Mouse (Mus musculus) granulocyte monocyte progenitor cell, adult 5-6 weeks (primary cell): ENCODE results near the gene Bicral. TPM values are rescaled to one million over a fixed set of nuclear protein-coding genes. Genes with fewer than 3 reads are reported as not detected.

ENCODE experiments used
- ATAC-seq: replicated peaks from 2 replicates; pipeline ENCODE4 v1.8.0; 2016; ENCODE audit warnings: mild to moderate bottlenecking, moderate TSS enrichment, inconsistent platforms; ENCODE audit not compliant: poor library complexity, severe bottlenecking
- total RNA-seq, 2 experiments: library from RNA; stranded (forward) in 1 of 2; stranded (reverse) in 1 of 2; fragments of 200-712, 200-1000 nt in 1 of 2; fragments of >200 nt in 1 of 2; fragmentation: Nextera tagmentation in 1 of 2; gene quantifications; 2 replicates each; pipeline ENCODE4 v1.2.3; 2014 to 2017

Bicral gene
- total RNA-seq (2014; fragmentation: Nextera tagmentation) = 24.6 and 25.8 TPM in 2 replicates
- 9.0 and 11.7 TPM in 2 replicates for total RNA-seq (2017)

DNA sequence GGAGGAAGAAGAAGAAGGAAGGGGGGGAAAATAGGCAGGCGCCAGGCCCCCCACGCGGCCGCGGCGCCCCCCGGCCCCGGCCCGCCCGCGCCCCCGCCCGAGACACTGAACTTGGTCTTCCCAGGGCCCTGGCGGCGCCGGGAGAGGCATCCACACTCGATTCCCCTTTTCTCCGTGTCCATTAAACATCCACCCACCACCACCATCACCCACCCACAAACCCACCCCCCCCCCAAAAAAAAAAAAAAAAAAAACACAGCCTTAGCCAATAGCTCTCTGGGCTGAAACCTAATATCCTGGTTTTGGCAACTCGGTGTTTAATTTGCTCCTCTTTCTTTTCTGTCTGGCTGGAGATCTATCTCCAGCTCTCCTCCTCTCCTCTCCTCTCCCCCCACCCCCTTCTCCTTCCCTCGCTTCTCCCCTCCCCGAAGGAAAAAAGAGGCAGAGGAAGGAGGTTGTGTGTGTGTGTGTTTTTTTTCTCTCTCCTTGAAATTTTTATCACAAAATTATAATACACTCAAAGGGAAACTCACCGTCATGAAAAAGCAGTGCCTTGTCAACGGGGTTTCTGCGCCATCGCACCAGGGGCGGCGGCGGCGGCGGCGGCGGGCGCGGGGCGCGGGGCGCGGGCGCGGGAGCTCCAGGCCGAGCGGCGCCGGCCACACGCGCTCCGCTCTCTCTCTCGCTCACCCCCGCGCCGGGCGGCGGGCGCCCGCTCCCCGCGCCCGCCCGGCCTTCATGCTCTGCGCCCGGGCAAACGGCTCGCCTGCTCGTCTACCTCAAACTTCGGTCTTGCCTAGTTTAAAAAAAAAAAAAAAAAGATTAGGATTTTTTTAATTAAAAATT lies at the start of gene Bicral:
Bicral (minus strand) TSS at position 580 of the 846 bp plus-strand sequence.
- ATAC-seq = peak; percentile 36

DNA sequence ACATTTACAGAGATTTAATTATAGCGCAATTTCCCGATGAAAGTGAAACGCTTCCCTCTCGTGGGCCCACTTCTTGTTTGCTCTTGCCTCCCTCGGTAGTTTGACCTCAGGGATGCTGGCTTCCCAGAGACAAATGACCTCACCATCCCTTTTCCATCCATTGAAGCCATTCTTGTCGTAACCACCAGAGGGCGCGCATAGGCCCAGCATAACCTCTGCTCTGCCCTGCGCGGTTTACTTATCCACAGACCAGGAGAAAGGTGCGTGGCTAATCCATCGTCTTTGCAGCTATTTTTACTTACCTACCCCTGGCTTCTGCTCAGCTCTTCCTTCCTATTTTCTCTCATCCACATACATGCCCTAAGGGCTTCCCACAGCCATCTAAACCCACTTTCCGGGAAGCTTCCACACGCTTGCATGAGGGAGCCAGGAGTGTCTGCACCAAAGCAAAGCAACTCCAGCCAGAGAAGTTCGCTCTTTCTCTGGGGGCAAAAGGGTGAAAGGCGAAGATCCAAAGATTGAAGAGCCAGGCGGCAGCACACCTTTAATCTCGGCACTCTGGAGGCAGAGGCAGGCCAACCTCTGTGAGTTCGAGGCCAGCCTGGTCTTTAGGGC lies 45.7 kb upstream of the Bicral start:
- ATAC-seq = peak; percentile 95

DNA sequence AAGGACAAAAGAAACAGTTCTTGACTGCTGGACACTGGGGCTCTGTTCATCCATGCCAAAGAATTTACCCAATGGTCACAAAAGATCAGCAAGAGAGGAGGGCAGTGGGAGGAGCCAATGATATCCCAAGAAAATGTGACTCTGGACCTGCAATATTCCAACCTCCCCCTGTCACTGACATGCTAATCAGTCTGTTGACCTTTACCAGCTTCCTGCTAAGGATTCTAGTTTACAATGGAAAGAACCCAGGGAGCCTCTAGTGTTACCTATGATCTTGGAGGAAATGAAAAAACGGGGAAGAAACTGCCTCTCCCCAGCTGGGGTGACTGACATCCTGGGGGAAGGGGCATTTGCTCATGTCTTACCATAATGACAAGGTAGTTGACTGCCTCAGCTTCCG lies 42.7 kb upstream of the Bicral start:
- no peak for ATAC-seq

DNA sequence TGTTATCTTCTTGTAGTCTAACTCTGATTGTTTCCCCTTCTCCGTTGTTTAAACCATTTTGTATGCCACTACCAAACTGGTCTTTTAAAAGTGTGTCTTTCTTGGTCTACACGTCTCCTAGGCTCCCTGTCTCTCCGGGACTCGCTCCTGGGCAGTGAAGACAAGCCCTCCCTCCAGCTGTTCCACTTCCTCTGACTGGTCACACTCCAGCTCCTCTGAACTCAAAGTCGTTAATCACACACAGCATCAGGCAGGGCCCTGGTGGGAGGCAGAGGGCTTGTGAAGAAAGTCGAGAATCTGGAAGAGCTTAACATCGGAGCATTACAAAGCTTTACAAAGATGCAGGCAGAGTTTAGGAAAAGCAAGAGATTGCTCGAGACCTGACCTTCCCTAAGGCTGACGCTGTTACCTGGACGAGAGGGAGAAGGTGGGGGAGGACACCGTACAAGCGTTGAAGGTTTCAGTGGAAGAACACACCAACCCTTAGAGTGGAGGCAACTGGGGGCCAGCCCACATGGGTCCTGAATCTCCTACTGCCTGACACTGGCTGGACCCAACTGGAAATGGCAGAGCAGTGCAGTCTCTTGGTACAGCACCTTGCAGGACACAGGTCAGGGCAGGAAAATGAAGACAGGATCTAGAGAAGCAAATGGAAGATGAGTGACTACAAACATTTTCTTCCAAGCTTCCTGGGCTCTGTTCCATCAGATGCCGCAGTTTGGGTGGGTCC lies 39.1 kb upstream of the Bicral start:
- no peak for ATAC-seq

DNA sequence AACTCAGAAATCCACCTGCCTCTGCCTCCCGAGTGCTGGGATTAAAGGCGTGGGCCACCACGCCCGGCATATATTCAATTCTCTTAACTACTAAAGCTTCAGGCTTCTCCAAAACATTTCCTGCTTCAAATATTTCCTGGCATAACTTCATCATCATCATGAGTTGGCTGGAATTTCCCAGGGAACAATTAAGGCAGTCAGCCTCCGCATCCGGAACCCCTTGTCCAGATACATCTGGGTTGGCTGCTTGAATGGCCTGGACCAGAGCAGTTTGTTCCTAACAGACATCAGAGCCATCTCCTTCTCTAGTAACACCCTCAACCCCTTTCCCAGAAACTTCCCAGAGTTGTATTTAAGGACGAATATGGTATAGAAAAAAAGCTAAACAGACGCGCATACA lies 37.1 kb upstream of the Bicral start:
- ATAC-seq = no peak

GRCm38 (mm10) chr17:46890843-46891594 lies 32.7 kb upstream of the Bicral start:
- peak; percentile 13 for ATAC-seq

GRCm38 (mm10) chr17:46890116-46890815 lies 32.0 kb upstream of the Bicral start, which contains the start of gene Tbcc:
Tbcc (plus strand) TSS chr17:46890684.
- peak; percentile 89 for ATAC-seq

- peak; percentile 61 for ATAC-seq
Observed at GRCm38 (mm10) chr17:46889450-46890084, 31.3 kb upstream of the Bicral start.

DNA sequence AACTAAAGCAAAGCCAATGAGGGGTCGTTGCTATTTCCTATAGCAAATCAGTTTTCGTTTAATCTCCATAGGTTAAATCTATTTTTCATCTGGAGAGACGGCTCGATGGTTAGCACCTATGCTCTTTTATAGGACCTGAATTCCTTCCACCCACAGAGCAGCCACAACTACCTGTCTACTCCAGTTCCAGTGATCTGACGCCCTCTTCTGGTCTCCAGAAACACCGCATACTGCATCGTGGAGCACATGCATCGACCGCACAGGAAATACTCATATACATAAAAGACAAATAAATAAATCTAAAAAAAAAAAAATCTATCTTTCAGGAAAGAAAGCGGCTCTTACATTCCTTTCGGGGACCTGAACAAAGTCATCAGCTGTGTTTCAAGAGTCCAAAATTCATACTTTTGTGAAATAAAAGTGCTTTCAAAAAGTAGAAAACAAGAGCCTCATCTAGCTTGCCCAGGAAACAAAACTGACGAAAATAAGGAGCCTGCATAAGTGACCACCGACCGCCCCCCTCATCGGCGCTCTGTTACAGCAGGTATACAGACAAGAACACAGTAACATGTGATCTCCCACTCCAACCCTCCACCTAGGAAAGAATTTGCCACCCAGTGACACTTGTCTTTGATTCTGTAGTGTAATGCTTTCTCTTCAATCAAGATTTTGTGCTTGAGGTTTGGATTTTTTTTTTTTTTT lies 30.4 kb upstream of the Bicral start:
- no peak for ATAC-seq

- no peak for ATAC-seq
Observed at GRCm38 (mm10) chr17:46885910-46886643, 27.8 kb upstream of the Bicral start.

GRCm38 (mm10) chr17:46885218-46885909 lies 27.1 kb upstream of the Bicral start:
- no peak for ATAC-seq

DNA sequence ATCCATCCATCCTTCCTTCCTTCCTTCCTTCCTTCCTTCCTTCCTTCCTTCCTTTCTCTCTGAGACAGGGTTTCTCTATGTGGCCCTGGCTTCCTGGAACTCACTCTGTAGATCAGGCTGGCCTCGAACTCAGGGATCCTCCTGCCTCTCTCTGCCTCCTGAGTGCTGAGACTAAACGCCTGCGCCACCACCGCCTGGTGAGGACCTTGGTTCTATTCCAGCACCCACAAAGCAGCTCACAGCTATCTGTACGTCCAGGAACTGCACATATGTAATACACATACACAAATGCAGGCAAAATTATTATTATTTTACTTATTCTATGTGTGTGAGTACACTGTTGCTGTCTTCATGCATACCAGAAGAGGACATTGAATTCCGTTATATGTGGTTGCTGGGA lies 26.5 kb upstream of the Bicral start:
- no peak for ATAC-seq

GRCm38 (mm10) chr17:46883107-46883506 lies 24.8 kb upstream of the Bicral start:
- ATAC-seq = no peak

GRCm38 (mm10) chr17:46881728-46882127 lies 23.4 kb upstream of the Bicral start:
- no peak for ATAC-seq

- ATAC-seq = no peak
Observed at GRCm38 (mm10) chr17:46880322-46880721, 22.0 kb upstream of the Bicral start.

- peak; percentile 87 for ATAC-seq
Observed at GRCm38 (mm10) chr17:46879841-46880311, 21.6 kb upstream of the Bicral start.

GRCm38 (mm10) chr17:46877061-46877460 lies 18.8 kb upstream of the Bicral start:
- ATAC-seq = no peak
